In the genomic region with DNA sequence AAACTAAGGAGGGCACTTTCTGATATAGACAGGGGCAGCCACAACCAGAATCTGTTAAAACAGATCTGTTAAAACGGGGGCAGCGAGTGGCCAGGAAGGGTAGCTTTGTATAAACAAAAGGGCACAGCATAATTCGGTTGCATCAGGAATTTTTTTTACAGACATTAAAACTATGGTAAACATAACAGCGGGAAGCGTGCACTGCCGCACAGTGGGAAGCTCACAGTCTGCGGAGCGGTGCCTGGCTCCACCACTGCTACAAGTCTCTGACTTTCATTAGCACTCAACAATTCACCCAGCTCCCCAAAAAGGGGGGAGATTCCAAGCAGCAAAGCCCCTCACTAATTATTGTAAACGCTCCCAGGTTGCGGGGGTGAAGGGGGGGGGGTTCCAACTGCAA, we compare ENCODE assay signal across 11 mouse cellular contexts.
A peak's percentile ranks its signal among the peaks of the same experiment; 100 is the strongest.
DNase-seq lines count a peak whose midpoint lies in the region; ATAC-seq and TF ChIP-seq lines count a peak whose summit lies in the region.
"Had no signal": no experiment of that assay in that cellular context is flagged by ENCODE, and none has a peak within 500 bp of the region (broad histone marks: within the 10 kb centered on the region; RNA-seq: fewer than 3 reads in every experiment).

No protein-coding gene starts in this region.

- no peak overlapping the region for H3K9ac ChIP-seq in intestine, embryonic 14.5 days (ENCODE audit: low read length)
- H3K9ac ChIP-seq in intestine, postnatal 0 days (ENCODE audit: low read depth, low read length): no peak overlapping the region
- H3K9ac ChIP-seq in embryonic facial prominence, embryonic 11.5 days (replicated peaks; ENCODE audit: low read length): peak overlapping the region; percentile 28; the same call in 1 of the 2 replicates
- no peak overlapping the region for H3K9ac ChIP-seq in hindbrain, embryonic 14.5 days
- no peak overlapping the region for H3K9ac ChIP-seq in midbrain, postnatal 0 days (replicated peaks; ENCODE audit: low read length, poor library complexity, severe bottlenecking)

- H3K4me2 ChIP-seq in intestine, embryonic 14.5 days (ENCODE audit: low read length): peak overlapping the region; percentile 33
- no peak overlapping the region for H3K4me2 ChIP-seq in intestine, postnatal 0 days (replicated peaks; ENCODE audit: low read depth)
- peak overlapping the region; percentile 37 for H3K4me2 ChIP-seq in embryonic facial prominence, embryonic 11.5 days (ENCODE audit: low read depth, low read length)
- H3K4me2 ChIP-seq in hindbrain, embryonic 14.5 days (replicated peaks): peak overlapping the region; percentile 44
- H3K4me2 ChIP-seq in midbrain, postnatal 0 days (ENCODE audit: low read depth, low read length, poor library complexity, severe bottlenecking): peak overlapping the region; percentile 31

- DNase-seq in intestine, embryonic 14.5 days (ENCODE audit: low spot score): no peak
- DNase-seq in embryonic facial prominence, embryonic 11.5 days (ENCODE audit: low spot score): peak; percentile 54
- DNase-seq in hindbrain, embryonic 14.5 days (ENCODE audit: low spot score): no peak
- DNase-seq in midbrain, postnatal 0 days (ENCODE audit: low spot score): no peak
- DNase-seq in layer of hippocampus, adult 9-11 months: no peak
- DNase-seq in cerebellum, adult 18-20 months: no peak
- DNase-seq in left cerebral cortex, adult 9 months (ENCODE audit: low spot score in 2 of 2): no peak
- DNase-seq: adrenal gland, postnatal 25 days; kidney, adult 9 months; lung, postnatal 14 days had no signal

- WGBS in intestine, embryonic 14.5 days: 11% methylated on average over 10 of the region's 10 CpGs
- 32% methylated on average over 10 of the region's 10 CpGs for WGBS in intestine, postnatal 0 days
- 5% methylated on average over 10 of the region's 10 CpGs for WGBS in embryonic facial prominence, embryonic 11.5 days
- WGBS in hindbrain, embryonic 14.5 days: 5% methylated on average over 10 of the region's 10 CpGs
- 12% methylated on average over 10 of the region's 10 CpGs for WGBS in midbrain, postnatal 0 days

- no peaks in the 10 kb centered on the region for H3K27me3 ChIP-seq in intestine, embryonic 14.5 days (replicated peaks; ENCODE audit: control insufficient read depth, insufficient read depth, low read length)
- no peaks in the 10 kb centered on the region for H3K27me3 ChIP-seq in intestine, postnatal 0 days (replicated peaks; ENCODE audit: control insufficient read depth, insufficient read depth, low read length)
- no peaks in the 10 kb centered on the region for H3K27me3 ChIP-seq in embryonic facial prominence, embryonic 11.5 days (ENCODE audit: control insufficient read depth, insufficient read depth, low read length)
- H3K27me3 ChIP-seq in hindbrain, embryonic 14.5 days (ENCODE audit: control insufficient read depth, insufficient read depth, low read length): no peaks in the 10 kb centered on the region
- no peaks in the 10 kb centered on the region for H3K27me3 ChIP-seq in midbrain, postnatal 0 days (ENCODE audit: insufficient read depth, low read length)

- no peak for ATAC-seq in intestine, embryonic 14.5 days (replicated peaks; ENCODE audit: low FRiP score, low TSS enrichment, low read depth)
- ATAC-seq in intestine, postnatal 0 days: no peak
- no peak for ATAC-seq in embryonic facial prominence, embryonic 11.5 days (replicated peaks; ENCODE audit: insufficient number of reproducible peaks, low FRiP score, low TSS enrichment, low read depth)
- ATAC-seq in hindbrain, embryonic 14.5 days (ENCODE audit: low FRiP score): peak; percentile 68; the same call in 1 of the 2 replicates
- no peak for ATAC-seq in midbrain, postnatal 0 days (ENCODE audit: low FRiP score)

- H3K27ac ChIP-seq in intestine, embryonic 14.5 days (ENCODE audit: low read depth): no peak overlapping the region
- no peak overlapping the region for H3K27ac ChIP-seq in intestine, postnatal 0 days (ENCODE audit: low read depth, low read length)
- no peak overlapping the region for H3K27ac ChIP-seq in embryonic facial prominence, embryonic 11.5 days (replicated peaks; ENCODE audit: low read depth, low read length)
- no peak overlapping the region for H3K27ac ChIP-seq in hindbrain, embryonic 14.5 days
- H3K27ac ChIP-seq in midbrain, postnatal 0 days (ENCODE audit: low read depth, low read length): no peak overlapping the region

- H3K36me3 ChIP-seq in intestine, embryonic 14.5 days (ENCODE audit: control insufficient read depth, insufficient read depth, low read length): no peaks in the 10 kb centered on the region
- no peaks in the 10 kb centered on the region for H3K36me3 ChIP-seq in intestine, postnatal 0 days (ENCODE audit: control insufficient read depth, insufficient read depth)
- no peaks in the 10 kb centered on the region for H3K36me3 ChIP-seq in embryonic facial prominence, embryonic 11.5 days (replicated peaks; ENCODE audit: control insufficient read depth, insufficient read depth, low read depth, low read length)
- H3K36me3 ChIP-seq in hindbrain, embryonic 14.5 days (replicated peaks; ENCODE audit: control insufficient read depth, insufficient read depth): no peaks in the 10 kb centered on the region
- H3K36me3 ChIP-seq in midbrain, postnatal 0 days (ENCODE audit: insufficient read depth, low read length): no peaks in the 10 kb centered on the region

- TF ChIP-seq CTCF in intestine, postnatal 0 days (IDR thresholded peaks at IDR 0.05; ENCODE audit: low read depth): no peak
- no peak for TF ChIP-seq CTCF in midbrain, postnatal 0 days (IDR thresholded peaks at IDR 0.05)

- H3K4me3 ChIP-seq in intestine, embryonic 14.5 days (ENCODE audit: low read depth, low read length): no peak overlapping the region
- H3K4me3 ChIP-seq in intestine, postnatal 0 days (ENCODE audit: low read depth, low read length): no peak overlapping the region
- H3K4me3 ChIP-seq in embryonic facial prominence, embryonic 11.5 days (ENCODE audit: low read depth, low read length): no peak overlapping the region
- H3K4me3 ChIP-seq in hindbrain, embryonic 14.5 days (replicated peaks; ENCODE audit: low read length): no peak overlapping the region
- H3K4me3 ChIP-seq in midbrain, postnatal 0 days (ENCODE audit: low read depth, low read length): no peak overlapping the region

- H3K9me3 ChIP-seq in intestine, embryonic 14.5 days (ENCODE audit: control insufficient read depth, low read length): no peaks in the 10 kb centered on the region
- no peaks in the 10 kb centered on the region for H3K9me3 ChIP-seq in intestine, postnatal 0 days (ENCODE audit: control insufficient read depth)
- no peaks in the 10 kb centered on the region for H3K9me3 ChIP-seq in embryonic facial prominence, embryonic 11.5 days (replicated peaks; ENCODE audit: control insufficient read depth, low read length)
- H3K9me3 ChIP-seq in hindbrain, embryonic 14.5 days (ENCODE audit: control insufficient read depth, low read length): no peaks in the 10 kb centered on the region
- H3K9me3 ChIP-seq in midbrain, postnatal 0 days (ENCODE audit: low read length): no peaks in the 10 kb centered on the region

- H3K4me1 ChIP-seq in intestine, embryonic 14.5 days (replicated peaks; ENCODE audit: control insufficient read depth, insufficient read depth, low read length): peaks cover 2% of the 10 kb centered on the region; the same call in 1 of the 2 replicates
- H3K4me1 ChIP-seq in intestine, postnatal 0 days (replicated peaks; ENCODE audit: control insufficient read depth, insufficient read depth, low read length): no peaks in the 10 kb centered on the region
- H3K4me1 ChIP-seq in embryonic facial prominence, embryonic 11.5 days (ENCODE audit: control insufficient read depth, insufficient read depth, low read length): no peaks in the 10 kb centered on the region
- H3K4me1 ChIP-seq in hindbrain, embryonic 14.5 days (replicated peaks; ENCODE audit: control insufficient read depth, insufficient read depth, low read length): no peaks in the 10 kb centered on the region
- no peaks in the 10 kb centered on the region for H3K4me1 ChIP-seq in midbrain, postnatal 0 days (ENCODE audit: insufficient read depth, low read length)
